Comparison of ENCODE assay signal across 25 mouse cellular contexts in the genomic region with DNA sequence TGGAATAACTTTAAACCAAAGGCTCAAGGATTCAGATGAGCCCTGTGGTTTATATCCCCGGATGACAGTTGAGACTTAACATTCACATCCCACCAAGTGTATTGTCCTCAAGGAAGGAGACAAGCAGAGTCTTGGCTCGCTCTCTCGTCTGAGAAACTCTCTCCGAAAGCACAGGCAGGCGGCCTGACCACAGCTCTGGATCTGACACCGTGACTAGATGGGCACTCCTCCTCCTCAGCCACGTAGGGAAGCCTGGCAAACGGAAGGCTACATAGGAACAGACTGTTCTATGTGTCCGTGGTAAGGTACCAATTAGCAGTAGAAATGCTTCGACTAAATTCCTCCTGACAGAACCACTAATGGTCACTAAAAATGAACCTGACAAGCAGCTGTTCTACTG. TPM values are rescaled to one million over a fixed set of nuclear protein-coding genes. Genes with fewer than 3 reads are reported as not detected.
A peak's percentile ranks its signal among the peaks of the same experiment; 100 is the strongest.
DNase-seq lines count a peak whose midpoint lies in the region; ATAC-seq and TF ChIP-seq lines count a peak whose summit lies in the region.
"Had no signal": no experiment of that assay in that cellular context is flagged by ENCODE, and none has a peak within 500 bp of the region (broad histone marks: within the 10 kb centered on the region; RNA-seq: fewer than 3 reads in every experiment).

No protein-coding gene starts in this region.

- peaks cover 4% of the 10 kb centered on the region; the same call in 1 of the 2 replicates for H3K4me1 ChIP-seq in lung, postnatal 0 days (ENCODE audit: insufficient read depth, low read depth, low read length)
- H3K4me1 ChIP-seq: limb, embryonic 15.5 days had no signal

- peak; percentile 22 to 26 for DNase-seq in cerebellum, postnatal 25 days
- DNase-seq in cerebellum, postnatal 36 days: no peak
- peak; percentile 29 to 41 for DNase-seq in heart, adult 18-20 months
- DNase-seq in heart, postnatal 25 days (ENCODE audit: low spot score): no peak
- DNase-seq in lung, postnatal 0 days (ENCODE audit: low spot score): peak; percentile 17
- DNase-seq in lung, postnatal 25 days (ENCODE audit: low spot score): no peak
- DNase-seq in kidney, postnatal 25 days: no peak
- DNase-seq: adrenal gland, postnatal 25 days; cerebellum, adult 9-11 months; embryo, embryonic 11 days; heart, postnatal 4 days; kidney, adult 9 months; kidney, postnatal 36 days; layer of hippocampus, adult 9-11 months; midbrain, embryonic 14.5 days; right cerebral cortex, postnatal 25 days; spleen, adult 18-20 months had no signal

- no peak overlapping the region for H3K4me3 ChIP-seq in lung, postnatal 0 days (ENCODE audit: low read depth, low read length)
- H3K4me3 ChIP-seq: embryonic facial prominence, embryonic 15.5 days; heart, embryonic 15.5 days; hindbrain, embryonic 15.5 days; intestine, embryonic 15.5 days; limb, embryonic 15.5 days; liver, embryonic 15.5 days had no signal

- no peak overlapping the region for H3K4me2 ChIP-seq in lung, postnatal 0 days (replicated peaks; ENCODE audit: low read depth, low read length)
- H3K4me2 ChIP-seq: embryonic facial prominence, embryonic 15.5 days; heart, embryonic 15.5 days; hindbrain, embryonic 15.5 days; intestine, embryonic 15.5 days; limb, embryonic 15.5 days; liver, embryonic 15.5 days had no signal

- H3K36me3 ChIP-seq in lung, postnatal 0 days (ENCODE audit: insufficient read depth, low read length): no peaks in the 10 kb centered on the region
- H3K36me3 ChIP-seq: embryonic facial prominence, embryonic 15.5 days; heart, embryonic 15.5 days; hindbrain, embryonic 15.5 days; intestine, embryonic 15.5 days had no signal

- no peak overlapping the region for H3K27ac ChIP-seq in lung, postnatal 0 days (ENCODE audit: low read length)
- H3K27ac ChIP-seq: embryonic facial prominence, embryonic 15.5 days; heart, embryonic 15.5 days; hindbrain, embryonic 15.5 days; intestine, embryonic 15.5 days; limb, embryonic 15.5 days; liver, embryonic 15.5 days had no signal

- 54% methylated on average over 10 of the region's 10 CpGs for WGBS in lung, postnatal 0 days

- TF ChIP-seq EP300 in lung, postnatal 0 days (IDR thresholded peaks at IDR 0.05): no peak

- peak; percentile 53; the same call in 1 of the 2 replicates for ATAC-seq in lung, postnatal 0 days
- ATAC-seq: CD4-positive, CD25-positive, alpha-beta regulatory T cell, adult 4 months; forebrain, embryonic 14.5 days; intestine, embryonic 15.5 days had no signal

- intact Hi-C loops in heart, postnatal 25 days (cut with DNase I): no loop called here

- TF ChIP-seq CTCF in lung, postnatal 0 days (IDR thresholded peaks at IDR 0.05): no peak

- H3K9me3 ChIP-seq in lung, postnatal 0 days (ENCODE audit: low read length): no peaks in the 10 kb centered on the region
- H3K9me3 ChIP-seq: embryonic facial prominence, embryonic 15.5 days; heart, embryonic 15.5 days; hindbrain, embryonic 15.5 days; intestine, embryonic 15.5 days; limb, embryonic 15.5 days; liver, embryonic 15.5 days had no signal

- no peaks in the 10 kb centered on the region for H3K27me3 ChIP-seq in lung, postnatal 0 days (replicated peaks; ENCODE audit: insufficient read depth, low read length)
- H3K27me3 ChIP-seq: embryonic facial prominence, embryonic 15.5 days; heart, embryonic 15.5 days; hindbrain, embryonic 15.5 days; intestine, embryonic 15.5 days; limb, embryonic 15.5 days; liver, embryonic 15.5 days had no signal

- H3K9ac ChIP-seq in lung, postnatal 0 days (replicated peaks; ENCODE audit: low read depth): no peak overlapping the region
- H3K9ac ChIP-seq: embryonic facial prominence, embryonic 15.5 days; heart, embryonic 15.5 days; hindbrain, embryonic 15.5 days; intestine, embryonic 15.5 days; limb, embryonic 15.5 days; liver, embryonic 15.5 days had no signal

RNA-seq across cellular contexts. Expression of gene Yaf2, which starts 10.1 kb away (rescaled TPM):
- 10 to 100 TPM; 20.5 to 21.7 TPM for total RNA-seq in heart, adult 18-20 months (2021)
- 10 to 100 TPM; 19.4 to 20.2 TPM for total RNA-seq in heart, postnatal 25 days (2021)
- polyA plus RNA-seq in lung, postnatal 0 days (2015; fragmentation: Nextera tagmentation; extraction: Ambion mirVana): 58.2 and 60.4 TPM in 2 replicates

RNA-seq across cellular contexts. Expression of gene Gxylt1, which starts 51.7 kb away (rescaled TPM):
- 10 to 100 TPM; 10.5 to 11.4 TPM for total RNA-seq in heart, adult 18-20 months (2021)
- 10 to 100 TPM; 10.6 to 11.0 TPM for total RNA-seq in heart, postnatal 25 days (2021)
- polyA plus RNA-seq in lung, postnatal 0 days (2015; fragmentation: Nextera tagmentation; extraction: Ambion mirVana): 6.9 and 7.3 TPM in 2 replicates

Comparison
In these comparisons a context has a peak if more than half of its experiments do, and no peak if none do; other contexts are left out.
1. DNase-seq: peak in cerebellum, postnatal 25 days (2 of 2), heart, adult 18-20 months (2 of 2) and lung, postnatal 0 days (single experiment); none in cerebellum, postnatal 36 days (0 of 2), heart, postnatal 25 days (single experiment), lung, postnatal 25 days (single experiment) and kidney, postnatal 25 days (0 of 2).